8 mouse cellular contexts compared by ENCODE assay signal in the genomic region with DNA sequence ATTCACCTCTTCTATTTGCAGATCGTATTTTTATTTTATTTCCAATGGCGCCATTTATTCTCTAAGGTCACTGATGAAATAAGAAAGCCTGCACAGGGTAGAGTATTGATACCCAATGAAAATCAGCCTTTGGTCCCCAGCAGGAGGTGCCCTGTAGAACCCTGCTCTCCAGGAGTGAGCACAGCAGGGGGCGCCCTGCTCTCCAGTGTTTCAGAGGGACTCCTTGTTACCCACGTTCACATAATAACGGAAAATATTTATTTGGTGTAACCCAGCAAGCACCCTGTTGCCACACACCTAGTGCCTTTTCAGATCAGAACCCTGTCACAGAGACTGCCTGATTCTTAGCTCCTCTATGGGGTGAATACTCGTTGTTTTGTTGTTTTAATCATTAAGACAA. TPM values are rescaled to one million over a fixed set of nuclear protein-coding genes. Genes with fewer than 3 reads are reported as not detected.
A peak's percentile ranks its signal among the peaks of the same experiment; 100 is the strongest.
DNase-seq lines count a peak whose midpoint lies in the region; ATAC-seq and TF ChIP-seq lines count a peak whose summit lies in the region.

No protein-coding gene starts in this region.

- ATAC-seq in heart, embryonic 13.5 days (ENCODE audit: extremely low read depth, insufficient number of reproducible peaks, low FRiP score, low TSS enrichment) = no peak
- no peak for ATAC-seq in lung, postnatal 0 days

- H3K9ac ChIP-seq in MEL (ENCODE audit: control insufficient read depth, low read depth, low read length, poor library complexity, severe bottlenecking) = no peak overlapping the region
- peak overlapping the region; percentile 95 for H3K9ac ChIP-seq in heart, embryonic 13.5 days
- no peak overlapping the region for H3K9ac ChIP-seq in lung, postnatal 0 days (replicated peaks; ENCODE audit: low read depth)

- WGBS in heart, embryonic 13.5 days = 31% methylated on average over 6 of the region's 6 CpGs
- WGBS in lung, postnatal 0 days = 42% methylated on average over 6 of the region's 6 CpGs

- H3K79me2 ChIP-seq in MEL (ENCODE audit: control insufficient read depth, insufficient read depth, low read length, poor library complexity) = peaks cover 20% of the 10 kb centered on the region

- no peaks in the 10 kb centered on the region for H3K27me3 ChIP-seq in MEL (ENCODE audit: control insufficient read depth in 1 of 2, insufficient read depth in 2 of 2, low read length in 2 of 2)
- H3K27me3 ChIP-seq in heart, embryonic 13.5 days (replicated peaks) = no peaks in the 10 kb centered on the region
- no peaks in the 10 kb centered on the region for H3K27me3 ChIP-seq in lung, postnatal 0 days (replicated peaks; ENCODE audit: insufficient read depth, low read length)

- H3K4me2 ChIP-seq in heart, embryonic 13.5 days = no peak overlapping the region
- no peak overlapping the region for H3K4me2 ChIP-seq in lung, postnatal 0 days (replicated peaks; ENCODE audit: low read depth, low read length)

- peak overlapping the region; percentile 79 for H3K27ac ChIP-seq in MEL (ENCODE audit: control insufficient read depth, low read depth, low read length)
- H3K27ac ChIP-seq in cortical plate, adult 2 months (ENCODE audit: insufficient read depth, low read length) = no peak overlapping the region
- H3K27ac ChIP-seq in heart, embryonic 13.5 days (replicated peaks) = peak overlapping the region; percentile 100
- H3K27ac ChIP-seq in lung, postnatal 0 days (ENCODE audit: low read length) = peak overlapping the region; percentile 57; the same call in 1 of the 2 replicates

- peaks cover 9 to 22% of the 10 kb centered on the region in 2 experiments; a peak in 3 of 4 replicates for H3K4me1 ChIP-seq in MEL (ENCODE audit: control insufficient read depth in 1 of 2, insufficient read depth in 2 of 2, low read length in 2 of 2)
- peaks cover 11% of the 10 kb centered on the region for H3K4me1 ChIP-seq in cortical plate, adult 2 months (ENCODE audit: control insufficient read depth, insufficient read depth, low read length)
- H3K4me1 ChIP-seq in heart, embryonic 13.5 days = peaks cover 50% of the 10 kb centered on the region
- H3K4me1 ChIP-seq in lung, postnatal 0 days (ENCODE audit: insufficient read depth, low read depth, low read length) = peaks cover 15% of the 10 kb centered on the region; the same call in 1 of the 2 replicates

- no peaks in the 10 kb centered on the region for H3K9me3 ChIP-seq in MEL (replicated peaks; ENCODE audit: insufficient read depth, low read length)
- H3K9me3 ChIP-seq in heart, embryonic 13.5 days = no peaks in the 10 kb centered on the region
- H3K9me3 ChIP-seq in lung, postnatal 0 days (ENCODE audit: low read length) = no peaks in the 10 kb centered on the region

- no peak for TF ChIP-seq POLR2A in MEL (IDR thresholded peaks at IDR 0.05; ENCODE audit: control insufficient read depth in 1 of 2, insufficient read depth in 1 of 2, low read depth in 1 of 2, low read length in 2 of 2, poor library complexity in 1 of 2)
- no peak for TF ChIP-seq POLR2A in cortical plate, adult 2 months (IDR thresholded peaks at IDR 0.05; ENCODE audit: extremely low read depth, insufficient read depth, low read length)

- DNase-seq in embryo, embryonic 10 days (ENCODE audit: low spot score) = peak; percentile 73
- DNase-seq in embryo, embryonic 10.5 days (ENCODE audit: low spot score) = no peak
- DNase-seq in MEL (ENCODE audit: low read depth, low spot score) = peak; percentile 77
- DNase-seq in kidney, postnatal 36 days = peak; percentile 71 to 89
- DNase-seq in lung, postnatal 0 days (ENCODE audit: low spot score) = peak; percentile 73
- DNase-seq in spleen, adult 18-20 months = peak; percentile 75 to 90

- peak; percentile 58 to 99 (median 90) for TF ChIP-seq CTCF in MEL (IDR thresholded peaks at IDR 0.05 in 2 of 3, conservative IDR thresholded peaks at IDR 0.05 in 1 of 3; ENCODE audit: control insufficient read depth in 1 of 3, insufficient read depth in 1 of 3, low read depth in 2 of 3, low read length in 3 of 3, poor library complexity in 1 of 3, severe bottlenecking in 1 of 3)
- TF ChIP-seq CTCF in cortical plate, adult 2 months (IDR thresholded peaks at IDR 0.05; ENCODE audit: extremely low read depth, insufficient read depth, low read length) = peak; percentile 56
- TF ChIP-seq CTCF in lung, postnatal 0 days (IDR thresholded peaks at IDR 0.05) = peak; percentile 87

- no peak overlapping the region for H3K4me3 ChIP-seq in MEL (ENCODE audit: control insufficient read depth in 1 of 2, insufficient read depth in 1 of 2, low read depth in 2 of 2, low read length in 2 of 2)
- no peak overlapping the region for H3K4me3 ChIP-seq in cortical plate, adult 2 months (ENCODE audit: insufficient read depth, low read length)
- H3K4me3 ChIP-seq in heart, embryonic 13.5 days = no peak overlapping the region
- H3K4me3 ChIP-seq in lung, postnatal 0 days (ENCODE audit: low read depth, low read length) = no peak overlapping the region

- TF ChIP-seq RAD21 in MEL (IDR thresholded peaks at IDR 0.05; ENCODE audit: low read depth, low read length) = peak; percentile 68

- TF ChIP-seq EP300 in MEL (IDR thresholded peaks at IDR 0.05; ENCODE audit: low read depth in 1 of 2, low read length in 2 of 2) = no peak
- TF ChIP-seq EP300 in lung, postnatal 0 days (IDR thresholded peaks at IDR 0.05) = no peak

- peaks cover 0 to 24% of the 10 kb centered on the region in 2 experiments; a peak in 2 of 4 replicates for H3K36me3 ChIP-seq in MEL (ENCODE audit: control insufficient read depth in 1 of 2, insufficient read depth in 2 of 2, low read length in 2 of 2)
- peaks cover 30% of the 10 kb centered on the region for H3K36me3 ChIP-seq in heart, embryonic 13.5 days
- H3K36me3 ChIP-seq in lung, postnatal 0 days (ENCODE audit: insufficient read depth, low read length) = no peaks in the 10 kb centered on the region

TF ChIP-seq in MEL, 35 proteins besides CTCF, POLR2A, EP300 and RAD21:
- no peak for TF ChIP-seq NELFE (IDR thresholded peaks at IDR 0.05; ENCODE audit: low read depth, low read length)
- no peak for TF ChIP-seq BHLHE40 (IDR thresholded peaks at IDR 0.05; ENCODE audit: borderline replicate concordance, low read depth, low read length)
- TF ChIP-seq SIN3A (IDR thresholded peaks at IDR 0.05; ENCODE audit: low read length) = 0 out of 2 replicates have a peak, but pooled peaks have one; percentile 20
- TF ChIP-seq ZC3H11A (IDR thresholded peaks at IDR 0.05; ENCODE audit: low read depth, low read length) = peak; percentile 80
- TF ChIP-seq MYB (IDR thresholded peaks at IDR 0.05; ENCODE audit: low read depth, low read length) = no peak
- peak; percentile 96 for TF ChIP-seq SMC3 (IDR thresholded peaks at IDR 0.05; ENCODE audit: low read depth, low read length)

RNA-seq across cellular contexts. Expression of a gene that starts 11.3 kb away (rescaled TPM):
- 30.4 and 37.2 TPM in 2 replicates for total RNA-seq in MEL (2012; rRNA removed)
- polyA plus RNA-seq in MEL (2012; ENCODE audit: insufficient read depth in 1 of 2, insufficient read length in 2 of 2, low read depth in 1 of 2, low replicate concordance in 2 of 2, missing spikeins in 1 of 2) = 10 to 100 TPM in 1 of 2 experiments, not detected in 1; 17.1 TPM
- polyA plus RNA-seq in cortical plate, adult 2 months (2012; rRNA removed) = 32.9 and 33.2 TPM in 2 replicates
- polyA plus RNA-seq in heart, embryonic 13.5 days (2015; fragmentation: Nextera tagmentation; extraction: Ambion mirVana) = 6.5 and 7.5 TPM in 2 replicates
- polyA plus RNA-seq in lung, postnatal 0 days (2015; fragmentation: Nextera tagmentation; extraction: Ambion mirVana) = 19.5 and 24.1 TPM in 2 replicates
